Mouse (Mus musculus) inflammation-experienced regulatory T-cells, adult 16 weeks (primary cell): ENCODE measurements around the gene Slc37a2. TPM values are rescaled to one million over a fixed set of nuclear protein-coding genes. Genes with fewer than 3 reads are reported as not detected.

Source experiments
- polyA plus RNA-seq: library from polyadenylated mRNA; unstranded; fragments of 100-300 nt; shearing (Covaris generic); gene quantifications from one replicate; pipeline ENCODE4 v1.2.1, GENCODE M21; 2017

Slc37a2 gene
- 7.6 TPM for polyA plus RNA-seq

DNA sequence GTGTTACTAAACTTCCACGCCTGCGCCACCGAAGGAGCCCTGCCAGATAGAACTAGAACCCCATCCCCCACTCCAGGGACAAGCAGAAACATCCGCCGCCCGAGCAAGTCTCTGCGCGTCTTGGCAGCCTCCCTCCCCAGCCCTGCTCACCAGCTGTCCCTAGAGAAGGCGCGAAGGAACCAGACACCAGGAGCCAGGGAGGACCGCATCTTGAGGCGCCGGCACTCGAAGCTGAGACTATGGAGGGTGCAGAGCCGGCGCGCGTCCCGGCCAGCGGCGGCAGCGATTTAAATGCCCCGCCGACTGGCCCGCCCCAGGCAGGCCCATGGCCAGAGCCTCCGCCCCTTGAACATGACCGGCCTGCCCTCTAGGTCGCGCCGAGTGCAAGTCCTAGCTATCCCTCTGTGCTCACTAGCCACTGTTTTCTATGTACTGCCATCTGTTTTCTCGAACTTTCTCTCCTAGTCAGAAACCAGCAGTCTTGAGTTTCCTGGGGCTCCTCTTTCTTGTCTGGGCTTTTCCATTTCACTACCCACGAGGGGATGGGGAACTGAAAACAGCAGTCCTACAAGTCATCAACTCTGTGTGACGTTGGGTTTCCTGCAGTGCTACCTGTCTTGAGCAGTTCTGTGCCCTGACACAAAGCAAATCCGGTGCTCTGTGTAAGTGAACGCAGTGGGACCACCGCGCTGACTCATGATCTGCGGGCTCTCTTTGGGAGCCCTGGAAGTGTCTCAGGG lies at the start of gene Slc37a2:
Slc37a2 (minus strand) TSS at position 590 of the 740 bp plus-strand sequence.

DNA sequence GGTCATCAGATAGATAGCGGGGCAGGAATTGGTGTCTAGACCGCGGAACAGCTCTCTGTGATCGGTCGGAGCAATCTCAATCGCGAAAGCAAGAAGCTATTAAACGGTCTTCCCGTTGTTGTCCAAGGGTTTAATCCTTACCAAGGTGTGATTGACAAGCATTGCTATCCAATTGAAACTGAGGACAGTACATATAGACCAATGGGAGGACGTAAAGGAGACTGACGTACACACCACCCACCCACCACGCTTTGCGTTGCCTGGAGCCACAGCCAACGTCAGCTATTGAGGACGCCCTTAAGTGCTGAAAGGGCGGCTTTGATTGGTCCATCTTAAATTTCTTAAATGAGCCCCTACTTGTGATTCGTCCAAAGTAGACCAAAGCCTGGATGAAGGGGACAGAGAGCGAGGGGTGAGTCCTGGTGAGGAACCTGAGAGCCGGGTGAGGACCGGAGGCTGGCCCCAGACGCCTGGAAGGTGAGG lies 47.6 kb downstream of the Slc37a2 start, which contains the start of gene Tmem218:
Tmem218 (plus strand) TSS at position 295 of the 483 bp plus-strand sequence.

Other genes starting within 250 kb of the Slc37a2 start
- gene Pknox2, start 108.3 kb downstream of the Slc37a2 start, polyA plus RNA-seq = not detected
- gene Tmem218, start 47.5 kb downstream of the Slc37a2 start, polyA plus RNA-seq = 4.0 TPM
- 10.3 TPM for gene Ccdc15, start 92.7 kb upstream of the Slc37a2 start, polyA plus RNA-seq
- gene Hepacam, start 111.6 kb upstream of the Slc37a2 start, polyA plus RNA-seq = not detected
- gene Robo4, start 146.2 kb upstream of the Slc37a2 start, polyA plus RNA-seq = not detected
- gene Robo3, start 177.5 kb upstream of the Slc37a2 start, polyA plus RNA-seq = not detected
- gene Msantd2, start 233.6 kb upstream of the Slc37a2 start, polyA plus RNA-seq = 7.8 TPM